Mouse (Mus musculus) midbrain, embryonic 10.5 days (tissue): ENCODE results near the gene Fam205a1. TPM values are rescaled to one million over a fixed set of nuclear protein-coding genes. Genes with fewer than 3 reads are reported as not detected.
"Not testable (repeated sequence)": the region's sequence is repeated elsewhere in the genome, so short reads cannot be mapped to it uniquely, and the experiment has no call there.

Experiments used
- DNase-seq: peaks from one replicate; pipeline ENCODE4 v3.0.0-alpha.2; 2017; ENCODE audit warnings: low spot score
- H3K27ac ChIP-seq: fragments of 300-500 bp; sonication (generic); replicated peaks from 2 replicates; pipeline ENCODE4 v1.5.1; 2016; ENCODE audit warnings: mild to moderate bottlenecking
- H3K27me3 ChIP-seq: fragments of 300-500 bp; sonication (generic); 2 replicates; pipeline ENCODE4 v1.6.1; 2016; ENCODE audit warnings: low read depth, mild to moderate bottlenecking; ENCODE audit not compliant: poor library complexity, severe bottlenecking
- H3K36me3 ChIP-seq: fragments of 300-500 bp; sonication (generic); 2 replicates; pipeline ENCODE4 v1.6.1; 2016; ENCODE audit warnings: mild to moderate bottlenecking, moderate library complexity
- H3K4me1 ChIP-seq: fragments of 300-500 bp; sonication (generic); 2 replicates; pipeline ENCODE4 v1.6.1; 2016
- H3K4me3 ChIP-seq: fragments of 300-500 bp; sonication (generic); 2 replicates; pipeline ENCODE4 v1.5.1; 2016; ENCODE audit warnings: mild to moderate bottlenecking, moderate library complexity
- H3K9me3 ChIP-seq: fragments of 300-500 bp; sonication (generic); replicated peaks from 2 replicates; pipeline ENCODE4 v1.6.1; 2016; ENCODE audit warnings: mild to moderate bottlenecking
- WGBS: fragments of 180-500 bp; shearing (Covaris S2); methylation state at CpG from one replicate; pipeline ENCODE4 v1.1.7; 2016; 5-methylcytosine and 5-hydroxymethylcytosine counted together
- polyA plus RNA-seq: library from polyadenylated mRNA; unstranded; fragments of >200 nt; fragmentation: Nextera tagmentation; extraction: Ambion mirVana; gene quantifications from 2 replicates; pipeline ENCODE4 v1.2.1, GENCODE M21; 2016

The Fam205a1 gene
- polyA plus RNA-seq, 1 experiment from 2014 or later = not detected

DNA sequence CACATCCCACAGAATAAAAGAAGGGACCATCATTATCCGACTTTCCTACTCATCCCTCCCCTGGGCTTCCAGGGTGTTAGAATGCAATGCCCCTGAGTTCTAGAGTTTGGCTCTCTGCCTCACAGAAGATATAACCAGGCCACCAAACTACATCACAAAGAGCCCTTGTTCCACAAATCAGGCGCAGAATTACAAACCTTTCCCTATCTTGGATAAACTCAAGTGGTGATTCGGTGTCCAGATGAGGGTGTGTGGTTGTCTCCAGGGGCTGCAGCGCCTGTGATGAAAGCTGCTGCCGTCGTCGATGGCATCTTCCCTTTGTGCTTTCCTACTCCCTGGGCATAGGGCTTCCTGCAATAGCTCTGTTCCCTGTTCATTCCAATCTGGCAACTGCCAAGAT is 20.4 kb upstream of the Fam205a1 start, which contains the start of gene Fam205c:
Gene Fam205c (minus strand): TSS at position 101 of the 400 bp plus-strand sequence.
- Histone ChIP-seq H3K27me3 (no peaks in the 10 kb centered on the region), H3K36me3 (no peaks in the 10 kb centered on the region), H3K4me3 (no peak within 1 kb of the TSS), H3K27ac (no peak within 1 kb of the TSS), H3K4me1 (no peaks in the 10 kb centered on the region), H3K9me3 (no peaks in the 10 kb centered on the region)
- WGBS = 91% methylated on average over 7 of the region's 7 CpGs
- DNase-seq = no peak

DNA sequence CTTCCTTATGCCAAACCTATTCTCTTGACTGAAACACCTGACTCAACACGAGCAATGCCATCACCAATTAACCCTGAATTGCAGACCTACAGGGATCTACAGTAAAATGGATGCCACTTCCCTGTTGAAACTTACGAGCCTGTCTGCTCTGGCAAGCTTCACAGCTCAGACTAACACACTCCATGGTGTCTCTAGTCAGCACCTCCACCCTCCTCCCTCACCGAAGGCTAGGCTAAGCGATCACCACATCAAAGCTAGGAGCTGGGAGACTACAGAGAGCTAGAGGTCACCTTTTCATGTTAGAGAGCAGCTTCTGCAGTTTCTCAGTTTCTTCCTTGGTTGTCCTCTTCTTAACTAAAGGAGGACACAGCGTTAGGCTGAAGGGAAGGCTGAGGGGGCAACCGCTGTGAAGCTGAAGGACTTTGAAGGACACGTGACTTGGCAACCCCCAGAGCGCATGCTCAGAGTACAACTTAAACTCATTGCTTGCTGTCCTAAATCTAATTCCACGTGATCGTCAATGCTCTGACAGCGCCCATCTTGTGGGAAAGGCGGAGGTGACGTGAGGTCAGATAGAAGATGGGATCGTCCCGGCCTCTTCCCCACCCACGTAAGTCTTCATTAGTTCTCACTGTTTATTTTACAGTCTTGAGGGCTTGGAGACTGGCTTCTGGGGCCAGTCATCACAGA is 19.2 kb upstream of the Fam205a1 start:
- no peaks in the 10 kb centered on the region for H3K9me3 ChIP-seq
- no peaks in the 10 kb centered on the region for H3K4me1 ChIP-seq
- H3K36me3 ChIP-seq = no peaks in the 10 kb centered on the region
- no peak for DNase-seq
- WGBS = 87% methylated on average over 16 of the region's 16 CpGs
- H3K27me3 ChIP-seq = no peaks in the 10 kb centered on the region
- no peak overlapping the region for H3K27ac ChIP-seq
- H3K4me3 ChIP-seq = no peak overlapping the region

DNA sequence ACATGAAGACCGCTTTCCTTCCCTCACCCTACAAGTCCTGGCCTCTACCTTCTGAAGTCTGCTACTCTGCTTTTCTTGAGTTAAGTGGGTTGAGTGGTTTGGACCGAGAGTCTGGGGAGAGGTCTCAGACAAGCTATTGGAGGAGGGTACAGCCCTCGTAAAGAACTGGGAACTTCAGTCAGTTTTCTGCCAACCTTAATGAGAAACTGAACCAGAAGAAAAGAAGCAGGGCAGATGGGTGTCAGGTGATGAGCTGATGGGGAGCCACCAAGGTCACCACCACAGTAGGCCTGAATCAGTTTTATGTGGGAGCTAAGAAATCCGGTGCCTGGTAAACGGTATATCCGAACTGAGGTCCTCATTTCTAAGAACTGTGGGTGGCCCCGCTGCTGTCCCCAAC is 18.5 kb upstream of the Fam205a1 start:
- Histone ChIP-seq H3K27ac (no peak overlapping the region), H3K4me1 (no peaks in the 10 kb centered on the region), H3K4me3 (no peak overlapping the region), H3K36me3 (no peaks in the 10 kb centered on the region), H3K9me3 (no peaks in the 10 kb centered on the region), H3K27me3 (no peaks in the 10 kb centered on the region)
- 91% methylated on average over 7 of the region's 7 CpGs for WGBS
- no peak for DNase-seq

DNA sequence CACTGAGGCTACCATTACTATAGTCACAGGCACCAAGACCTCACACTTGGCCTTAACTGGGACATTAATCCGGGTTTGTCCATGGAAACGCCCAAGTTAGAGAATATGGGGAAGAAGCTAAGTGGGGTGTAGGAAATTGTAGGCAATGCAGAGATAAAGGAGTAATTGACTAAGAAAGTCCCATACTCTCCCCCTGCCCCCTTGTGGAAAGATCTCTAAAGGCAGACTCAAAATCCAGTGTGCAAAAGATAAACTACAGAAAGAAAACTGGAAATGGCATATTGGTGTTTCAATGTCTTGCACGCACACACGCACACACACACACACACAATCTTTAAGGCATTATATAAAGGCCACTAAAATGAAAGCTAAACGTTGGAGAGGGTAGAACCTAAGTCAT is 17.1 kb upstream of the Fam205a1 start:
- Histone ChIP-seq H3K9me3 (no peaks in the 10 kb centered on the region), H3K27me3 (no peaks in the 10 kb centered on the region), H3K27ac (no peak overlapping the region), H3K4me1 (no peaks in the 10 kb centered on the region), H3K36me3 (no peaks in the 10 kb centered on the region), H3K4me3 (no peak overlapping the region)
- 84% methylated on average over 5 of the region's 5 CpGs for WGBS
- DNase-seq = no peak

DNA sequence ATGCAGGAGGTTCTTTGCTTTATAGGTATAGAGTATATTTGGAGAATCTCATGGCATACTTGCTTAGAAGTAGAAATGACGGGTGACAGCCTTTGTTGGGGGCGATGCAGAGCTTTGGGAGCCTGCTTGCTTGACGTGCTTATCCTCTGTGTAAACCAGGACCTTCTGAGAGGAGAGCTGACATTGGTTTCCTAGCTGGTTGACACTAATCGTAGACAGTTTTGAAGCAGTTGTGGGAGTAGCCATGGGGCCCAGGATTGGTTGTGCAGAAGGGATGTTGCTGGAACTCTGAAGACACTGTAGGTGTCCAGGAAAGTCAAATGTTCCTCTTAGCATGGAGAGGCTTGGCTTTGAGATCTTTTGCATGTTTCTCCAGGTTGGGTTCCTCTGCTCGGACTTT is 14.5 kb upstream of the Fam205a1 start:
- 85% methylated on average over 5 of the region's 5 CpGs for WGBS
- Histone ChIP-seq H3K4me1 (no peaks in the 10 kb centered on the region), H3K27ac (no peak overlapping the region), H3K36me3 (no peaks in the 10 kb centered on the region), H3K4me3 (no peak overlapping the region), H3K9me3 (no peaks in the 10 kb centered on the region), H3K27me3 (no peaks in the 10 kb centered on the region)
- DNase-seq = no peak

DNA sequence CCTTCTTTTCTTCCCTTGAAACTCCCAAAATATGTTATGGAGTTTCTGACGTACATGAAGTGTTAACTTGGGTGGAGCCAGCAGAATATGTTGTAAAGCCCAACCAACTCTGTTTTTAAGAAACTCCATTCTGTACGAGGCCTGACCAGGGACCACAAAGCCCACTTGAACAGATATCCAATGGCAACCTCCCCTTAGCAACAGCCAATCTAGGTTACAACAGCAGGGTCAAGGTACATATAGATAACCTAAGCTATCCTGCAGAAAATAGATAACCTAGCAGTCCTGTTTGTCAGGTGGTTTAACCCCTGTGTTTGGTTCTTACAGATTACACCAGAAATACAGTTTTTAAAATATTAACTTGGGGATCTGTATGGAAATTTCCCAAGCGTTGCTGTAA is 13.7 kb upstream of the Fam205a1 start:
- 91% methylated on average over 3 of the region's 3 CpGs for WGBS
- DNase-seq = no peak
- no peaks in the 10 kb centered on the region for H3K36me3 ChIP-seq
- no peaks in the 10 kb centered on the region for H3K4me1 ChIP-seq
- H3K27me3 ChIP-seq = no peaks in the 10 kb centered on the region
- H3K9me3 ChIP-seq = no peaks in the 10 kb centered on the region
- H3K27ac ChIP-seq = no peak overlapping the region
- no peak overlapping the region for H3K4me3 ChIP-seq

DNA sequence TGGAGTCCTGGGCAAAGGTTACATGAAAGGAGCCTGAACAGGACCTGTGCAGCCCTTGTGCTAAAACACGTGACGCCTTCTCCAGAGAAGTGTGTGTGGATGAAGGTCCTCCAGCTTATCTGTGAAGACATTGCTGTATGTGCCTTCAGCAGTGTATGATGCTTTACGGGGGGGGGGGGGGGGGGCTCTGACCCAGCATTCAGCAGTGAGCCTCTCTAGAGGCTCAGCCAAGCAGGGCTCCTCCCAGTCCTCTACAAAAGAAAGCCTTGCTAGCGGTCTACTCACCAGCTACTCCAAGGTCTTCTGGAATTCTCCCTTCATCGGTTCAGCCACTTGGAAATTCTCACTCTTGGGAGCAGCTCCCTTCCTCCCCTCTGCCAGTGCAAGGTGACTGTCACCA is 9.8 kb upstream of the Fam205a1 start:
- H3K27me3 ChIP-seq, H3K4me3 ChIP-seq, H3K27ac ChIP-seq, H3K9me3 ChIP-seq, H3K4me1 ChIP-seq, H3K36me3 ChIP-seq, DNase-seq: not testable (repeated sequence)
- WGBS = 83% methylated on average over 5 of the region's 5 CpGs

DNA sequence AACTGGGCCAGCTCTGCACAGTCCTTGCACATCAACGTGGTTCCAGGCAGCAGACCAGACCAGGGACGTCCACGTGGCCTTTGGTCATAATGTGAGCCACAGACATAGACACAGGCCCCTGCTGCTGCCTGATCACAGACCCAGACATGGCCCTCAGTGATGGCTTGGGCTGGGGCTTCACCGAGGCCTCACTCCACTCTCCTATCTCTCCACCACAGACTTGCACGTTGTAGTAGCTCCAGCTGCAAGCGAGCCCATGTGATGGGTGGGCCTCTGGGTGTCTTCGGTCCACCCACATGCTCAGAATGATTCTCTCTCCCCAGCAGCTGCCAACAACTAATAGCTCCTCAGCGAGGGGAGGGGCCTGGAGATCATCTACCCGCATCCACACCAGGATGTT is 6.8 kb upstream of the Fam205a1 start:
- not testable (repeated sequence) for H3K9me3 ChIP-seq, H3K4me3 ChIP-seq, H3K4me1 ChIP-seq, H3K36me3 ChIP-seq, DNase-seq, H3K27me3 ChIP-seq, H3K27ac ChIP-seq
- 83% methylated on average over 9 of the region's 9 CpGs for WGBS

DNA sequence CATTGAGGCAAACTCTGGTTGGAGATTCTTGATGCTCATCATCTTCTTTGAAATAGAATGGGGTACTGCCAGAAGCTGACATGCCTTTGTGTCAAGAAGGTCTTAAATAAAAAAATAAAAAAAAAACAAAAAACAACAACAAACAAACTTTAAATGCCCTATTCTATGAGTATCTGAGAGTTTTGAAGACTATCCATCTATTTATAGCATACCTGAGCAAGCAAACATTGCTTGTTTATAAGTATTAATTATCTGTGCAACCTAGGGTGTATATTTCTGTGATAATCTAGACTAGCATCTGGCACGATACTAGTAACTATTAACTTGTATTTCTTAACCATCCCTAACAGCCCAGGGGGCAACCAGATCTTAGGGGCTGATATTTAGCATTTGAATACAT is 3.0 kb upstream of the Fam205a1 start, which contains the start of gene Gm12394:
Gene Gm12394 (minus strand): TSS at position 101 of the 400 bp plus-strand sequence.
- H3K4me3 ChIP-seq, H3K27ac ChIP-seq, H3K9me3 ChIP-seq, H3K4me1 ChIP-seq, H3K36me3 ChIP-seq, DNase-seq, H3K27me3 ChIP-seq: not testable (repeated sequence)
- 82% methylated on average over 1 of the region's 1 CpGs for WGBS

Other genes starting within 250 kb of the Fam205a1 start
- gene Gm10591, start 241.7 kb downstream of the Fam205a1 start, polyA plus RNA-seq = not detected in 2 replicates
- gene Gm2564, start 224.2 kb downstream of the Fam205a1 start, polyA plus RNA-seq = not detected in 2 replicates
- not detected in 2 replicates for gene Ccl27b, start 198.6 kb downstream of the Fam205a1 start, polyA plus RNA-seq
- not detected in 2 replicates for gene Il11ra2, start 192.0 kb downstream of the Fam205a1 start, polyA plus RNA-seq
- 0.48 and 1.3 TPM in 2 replicates for gene 4930578G10Rik, start 118.3 kb downstream of the Fam205a1 start, polyA plus RNA-seq
- gene Ccl19, start 97.3 kb downstream of the Fam205a1 start, polyA plus RNA-seq = 0.48 TPM in 1 of 2 replicates, not detected in the other
- 0.21 and 0.27 TPM in 2 replicates for gene Ccl21a, start 79.9 kb downstream of the Fam205a1 start, polyA plus RNA-seq
- 0.38 and 0.73 TPM in 2 replicates for gene Gm12394, start 2.9 kb upstream of the Fam205a1 start, polyA plus RNA-seq
- 0.60 and 0.98 TPM in 2 replicates for gene Fam205c, start 20.3 kb upstream of the Fam205a1 start, polyA plus RNA-seq
- 1.6 and 2.1 TPM in 2 replicates for gene Phf24, start 62.8 kb upstream of the Fam205a1 start, polyA plus RNA-seq
- 14.9 and 22.6 TPM in 2 replicates for gene Dnajb5, start 95.9 kb upstream of the Fam205a1 start, polyA plus RNA-seq
- 0.47 and 0.59 TPM in 2 replicates for gene 1700022I11Rik, start 115.7 kb upstream of the Fam205a1 start, polyA plus RNA-seq
- 656 and 674 TPM in 2 replicates for gene Vcp, start 146.6 kb upstream of the Fam205a1 start, polyA plus RNA-seq
- 25.0 and 27.2 TPM in 2 replicates for gene Fancg, start 156.6 kb upstream of the Fam205a1 start, polyA plus RNA-seq
- gene Pigo, start 171.9 kb upstream of the Fam205a1 start, polyA plus RNA-seq = 21.8 and 27.5 TPM in 2 replicates
- 419 and 471 TPM in 2 replicates for gene Stoml2, start 177.8 kb upstream of the Fam205a1 start, polyA plus RNA-seq
- 27.4 and 40.4 TPM in 2 replicates for gene Fam214b, start 192.3 kb upstream of the Fam205a1 start, polyA plus RNA-seq
- gene Unc13b, start 205.1 kb upstream of the Fam205a1 start, polyA plus RNA-seq = 9.9 and 14.2 TPM in 2 replicates